Mouse (Mus musculus) heart, postnatal 4 days (tissue): ENCODE measurements around the gene Eif2d. TPM values are rescaled to one million over a fixed set of nuclear protein-coding genes. Genes with fewer than 3 reads are reported as not detected.

ENCODE experiments used
- DNase-seq: peaks from one replicate; pipeline ENCODE4 v3.0.0; 2021
- total RNA-seq, 2 experiments: library from RNA; stranded (reverse); gene quantifications; 2 replicates each; pipeline ENCODE4 v1.2.3; 2021

Eif2d gene
- total RNA-seq, 2 experiments from 2014 or later = 36.7 to 37.1 TPM

DNA sequence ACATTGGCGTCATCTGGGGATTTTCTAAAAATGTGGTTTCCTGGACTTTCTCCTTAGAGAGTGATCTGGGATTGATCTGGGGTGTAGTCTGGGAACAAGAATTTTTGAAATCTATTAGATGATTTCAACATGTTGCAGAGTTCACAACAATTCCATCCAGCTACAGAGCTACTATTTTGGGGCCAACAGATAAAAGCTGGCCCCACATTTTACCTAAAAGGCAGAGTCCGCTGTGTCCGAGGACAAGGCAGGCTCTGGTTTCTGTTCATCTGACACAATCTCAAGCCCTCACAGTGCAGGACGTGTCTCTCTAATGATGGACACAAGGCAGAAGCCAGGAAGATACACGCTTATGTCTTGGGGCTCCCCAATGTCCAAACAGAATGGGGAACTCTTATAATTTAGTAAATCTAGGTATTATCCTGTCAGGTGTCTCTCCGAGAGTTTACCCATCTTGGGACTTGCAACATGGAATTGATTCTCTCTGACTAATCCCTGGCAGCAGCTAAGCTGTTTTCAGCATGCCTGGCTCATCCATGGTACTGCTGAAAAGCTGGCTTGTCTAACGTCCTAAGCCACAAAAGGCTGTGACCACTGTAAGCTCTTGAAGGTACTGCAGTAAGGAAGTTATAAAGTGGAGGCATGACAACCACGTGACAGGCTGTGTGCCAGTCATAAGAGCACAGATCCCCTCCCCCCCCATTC lies 32.1 kb downstream of the Eif2d start:
- DNase-seq = no peak

DNA sequence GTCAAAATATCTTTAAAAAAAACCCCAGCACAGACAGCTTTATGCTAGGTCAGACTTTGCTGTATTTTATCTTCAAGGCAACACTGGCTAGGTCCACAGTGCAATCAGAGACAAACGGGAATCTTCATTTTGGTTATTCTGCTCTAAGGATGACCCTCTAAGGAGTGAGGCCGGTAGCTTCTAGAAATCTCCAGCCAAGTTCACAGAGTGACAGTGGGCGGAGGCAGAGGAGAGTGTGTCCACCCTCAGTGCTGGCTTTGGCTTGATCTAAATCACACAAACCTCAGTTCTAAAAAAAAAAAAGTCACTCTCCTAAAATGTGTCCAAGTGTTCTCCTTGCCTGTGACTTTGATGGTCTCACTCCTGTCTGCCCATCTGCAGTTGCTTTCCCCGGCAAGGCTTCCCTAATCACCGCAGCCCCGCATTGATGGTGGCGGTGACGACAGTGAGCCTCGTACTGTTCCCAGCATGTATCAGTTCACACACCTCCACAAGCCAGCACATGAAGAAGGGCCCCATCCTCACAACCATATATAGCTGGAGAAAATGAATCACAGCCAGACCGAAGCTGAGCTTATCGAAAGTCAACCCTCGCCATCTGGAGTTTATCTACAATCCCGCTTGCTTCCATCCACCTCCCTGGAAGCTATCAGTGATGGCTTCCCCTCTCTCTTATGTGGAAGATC lies 33.0 kb downstream of the Eif2d start:
- DNase-seq = no peak

DNA sequence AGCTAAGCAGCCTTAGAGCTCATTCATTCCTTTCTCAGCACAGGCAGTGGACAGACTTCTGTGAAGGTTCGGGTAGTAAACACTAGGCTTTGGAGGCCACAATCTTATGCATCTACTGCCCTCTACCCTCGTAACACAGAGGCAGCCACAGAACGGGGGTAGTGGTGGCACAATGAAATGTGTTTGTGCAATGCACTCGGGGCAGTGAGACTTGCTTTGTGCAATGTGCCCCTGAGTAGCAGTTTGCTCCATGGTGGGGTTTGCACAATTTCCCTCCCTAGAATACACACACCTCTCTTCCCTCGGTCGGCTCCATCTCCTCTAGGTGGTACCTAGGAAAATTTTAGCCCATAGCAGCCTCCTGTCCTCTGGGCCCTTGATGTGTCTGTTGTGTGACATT lies 34.0 kb downstream of the Eif2d start:
- no peak for DNase-seq

DNA sequence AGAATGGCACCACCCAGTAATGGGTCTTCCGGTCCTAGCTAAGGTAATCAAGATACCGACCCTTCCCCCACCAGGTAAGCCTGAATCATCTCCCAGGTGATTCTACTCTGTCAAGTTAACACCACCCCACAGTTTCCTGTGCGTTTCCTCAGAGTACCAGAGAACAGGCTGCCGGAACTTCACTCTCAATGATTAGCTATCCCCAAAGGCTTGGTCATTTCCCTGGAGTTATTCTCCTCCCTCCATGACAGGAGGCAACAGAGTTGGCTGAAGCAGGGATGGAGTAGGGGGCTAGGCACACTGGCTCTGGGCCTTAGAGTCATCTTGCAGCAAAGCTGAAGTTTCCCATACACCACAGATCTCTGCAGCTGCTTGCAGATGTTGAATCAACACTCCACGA lies 34.9 kb downstream of the Eif2d start:
- no peak for DNase-seq

DNA sequence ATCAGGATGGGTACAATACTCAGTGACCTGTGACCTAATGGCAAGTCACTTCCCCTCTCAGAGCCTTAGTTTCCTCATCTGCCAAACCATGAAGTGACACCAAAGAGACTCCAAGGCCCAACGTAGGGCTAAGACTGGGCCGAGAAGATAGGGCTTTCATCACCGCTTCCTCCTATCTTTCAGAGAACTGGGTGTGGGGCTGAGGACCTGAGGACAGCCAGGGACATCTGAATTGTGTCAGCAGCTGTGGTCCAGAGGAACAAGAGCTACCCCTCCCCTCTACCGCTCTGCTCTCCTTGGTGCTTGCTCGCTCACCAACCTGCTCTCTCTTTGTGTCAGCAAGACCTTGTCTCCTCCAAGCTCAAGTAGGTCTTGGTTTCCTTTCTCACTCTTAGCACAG lies 35.7 kb downstream of the Eif2d start:
- DNase-seq = no peak

DNA sequence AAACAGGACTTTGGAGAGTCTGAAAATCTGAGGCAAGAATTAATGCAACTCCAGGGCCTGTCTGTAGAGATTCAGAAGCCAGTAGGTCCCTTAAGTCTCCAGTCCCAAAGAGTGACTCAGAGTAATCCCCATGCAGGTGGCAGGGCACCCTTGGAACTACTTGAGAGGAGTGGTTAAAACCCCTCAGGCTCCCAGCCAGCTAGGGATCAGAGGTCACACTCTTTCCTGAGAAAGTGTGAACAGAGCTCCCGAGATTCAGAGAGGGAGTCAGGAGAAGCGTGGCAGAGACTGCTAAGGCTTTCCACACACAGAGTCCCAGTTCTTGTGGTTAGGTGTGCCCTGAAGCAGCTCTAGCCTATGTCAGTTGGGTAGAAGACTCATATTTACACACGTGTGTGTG lies 40.8 kb downstream of the Eif2d start:
- DNase-seq = no peak

DNA sequence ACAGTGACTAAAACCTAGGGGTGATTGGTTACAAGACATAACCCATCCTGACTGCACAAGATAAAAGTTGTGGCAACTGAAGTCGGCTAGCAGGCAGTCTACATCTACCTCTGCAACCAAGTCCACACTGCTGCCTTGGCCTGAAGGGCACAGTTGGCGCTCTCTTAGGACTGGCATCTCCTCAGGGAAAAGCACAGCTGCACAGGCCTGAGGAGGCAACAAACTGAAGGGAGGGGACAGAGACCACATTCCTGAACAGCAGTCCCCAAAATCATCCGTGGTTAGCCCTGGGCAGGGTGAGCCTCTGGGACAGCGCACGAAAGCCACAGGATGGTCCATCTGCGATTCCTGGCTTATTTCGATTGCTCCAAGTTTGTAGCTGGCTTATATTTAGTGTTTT lies 42.7 kb downstream of the Eif2d start:
- no peak for DNase-seq

DNA sequence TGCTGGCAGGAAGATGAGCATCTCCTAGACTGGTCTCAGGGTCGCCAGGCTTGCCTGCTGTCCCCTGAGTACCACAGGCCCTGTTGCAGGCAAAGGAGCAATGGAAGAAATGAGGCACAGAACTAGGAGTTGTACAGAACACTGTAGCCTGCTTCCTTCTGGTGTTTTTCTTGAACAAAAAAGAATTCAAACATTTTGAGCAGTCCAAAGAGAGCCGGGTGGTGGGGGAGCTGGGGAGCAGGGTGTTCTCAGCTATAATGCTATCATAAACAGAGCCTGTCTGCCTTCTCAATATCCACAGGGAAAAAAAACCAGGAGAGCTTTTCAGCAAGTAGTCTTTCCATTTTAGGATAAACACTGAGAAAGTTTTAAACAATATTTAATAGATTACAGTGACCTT lies 43.1 kb downstream of the Eif2d start:
- DNase-seq = no peak

DNA sequence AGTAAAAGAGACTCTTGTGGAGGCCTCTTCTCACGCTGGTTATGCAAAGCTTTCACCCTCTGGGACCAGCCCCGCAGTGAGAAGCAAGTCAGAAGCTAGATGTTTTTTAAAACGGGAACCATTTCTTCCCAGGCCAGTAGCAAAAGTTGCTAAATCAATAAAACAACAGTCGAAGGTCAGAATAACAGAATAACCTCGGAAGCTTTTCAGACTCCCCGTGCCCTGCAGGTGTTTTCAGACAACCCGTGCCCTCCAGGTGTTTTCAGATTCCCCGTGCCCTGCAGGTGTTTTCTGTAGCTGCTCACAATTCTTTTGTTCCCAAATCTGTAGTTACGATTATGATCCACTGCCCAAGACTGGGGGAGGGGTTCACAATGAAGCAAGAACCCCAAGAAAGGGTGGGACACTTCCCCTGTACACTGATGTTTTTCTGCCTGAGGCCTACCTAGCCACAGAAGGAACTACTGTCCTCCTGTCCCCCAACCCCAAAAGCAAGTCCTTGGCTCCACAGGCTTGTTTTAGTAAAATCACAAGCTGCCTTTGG lies 45.5 kb downstream of the Eif2d start:
- no peak for DNase-seq

DNA sequence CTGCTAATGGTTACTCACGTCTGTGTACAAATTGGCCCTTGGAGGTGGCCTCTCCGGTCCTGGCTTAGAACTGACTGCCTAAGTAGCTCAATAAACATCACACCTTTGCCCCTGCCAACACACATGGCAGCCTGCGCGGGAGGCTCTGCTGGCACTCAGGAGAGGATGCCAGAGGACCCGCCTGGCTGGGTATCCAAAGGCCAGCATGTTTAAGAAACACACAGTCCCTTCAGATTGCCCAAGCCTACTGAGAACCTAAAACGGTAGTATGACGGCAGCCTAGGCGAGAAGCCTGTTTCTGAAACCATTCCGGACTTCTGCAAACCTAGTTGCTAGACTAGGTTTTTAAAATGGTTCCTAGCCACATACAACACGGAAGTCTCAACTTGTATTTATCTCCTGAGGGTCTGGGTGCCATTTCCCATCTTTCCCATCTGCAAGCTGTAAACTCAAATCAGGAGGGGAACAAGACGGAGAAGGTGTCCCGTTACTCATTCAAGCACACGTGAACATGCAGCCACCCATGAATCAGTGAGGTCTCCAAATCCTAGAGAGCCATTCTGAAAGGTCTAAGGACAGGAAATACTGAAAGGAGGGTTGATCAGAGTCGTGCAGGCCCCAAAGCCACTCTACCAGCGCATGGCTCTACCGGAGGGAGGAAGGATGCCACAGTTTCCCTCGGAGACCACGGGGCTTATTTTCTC lies 46.3 kb downstream of the Eif2d start:
- no peak for DNase-seq

DNA sequence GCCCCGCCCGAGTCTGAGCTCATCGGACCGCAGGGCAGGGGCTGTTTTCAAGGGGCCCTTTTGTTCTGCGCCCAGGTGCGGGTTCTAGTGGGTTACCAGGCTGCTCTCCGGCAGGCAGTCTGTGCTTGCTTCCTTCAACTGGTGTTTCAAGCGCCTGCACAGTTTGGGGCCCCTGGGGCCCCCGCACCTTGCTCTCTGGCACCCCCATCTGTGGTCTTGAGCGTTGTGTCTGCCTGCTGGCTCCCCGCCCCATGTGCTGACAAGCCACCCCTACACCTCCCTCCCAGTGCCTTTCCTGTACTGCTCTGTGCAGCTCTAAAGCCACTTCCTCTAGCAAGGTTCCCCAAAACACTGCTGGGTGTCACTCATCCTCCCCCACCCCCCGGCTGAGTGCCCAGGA lies 47.0 kb downstream of the Eif2d start:
- peak; percentile 40 for DNase-seq

DNA sequence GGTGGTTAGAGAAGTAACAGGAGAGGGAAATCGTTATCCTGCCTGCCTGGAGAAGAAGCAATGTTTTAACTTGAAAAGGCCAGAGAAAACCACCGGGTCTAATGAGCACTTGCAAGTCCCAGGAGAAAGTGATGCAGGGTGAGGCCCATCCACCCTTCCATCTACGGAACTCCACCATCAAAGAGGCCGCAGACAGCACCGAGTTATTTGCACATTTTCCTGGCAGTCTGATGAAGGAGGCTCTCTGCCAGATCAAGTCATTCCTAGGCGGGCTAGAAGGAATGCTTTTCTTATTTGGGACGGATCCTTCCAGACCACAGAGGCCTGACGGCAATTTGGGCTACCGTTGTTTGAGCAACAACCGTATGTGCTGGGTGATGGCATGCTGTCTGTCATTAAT lies 47.6 kb downstream of the Eif2d start:
- DNase-seq = peak; percentile 29

DNA sequence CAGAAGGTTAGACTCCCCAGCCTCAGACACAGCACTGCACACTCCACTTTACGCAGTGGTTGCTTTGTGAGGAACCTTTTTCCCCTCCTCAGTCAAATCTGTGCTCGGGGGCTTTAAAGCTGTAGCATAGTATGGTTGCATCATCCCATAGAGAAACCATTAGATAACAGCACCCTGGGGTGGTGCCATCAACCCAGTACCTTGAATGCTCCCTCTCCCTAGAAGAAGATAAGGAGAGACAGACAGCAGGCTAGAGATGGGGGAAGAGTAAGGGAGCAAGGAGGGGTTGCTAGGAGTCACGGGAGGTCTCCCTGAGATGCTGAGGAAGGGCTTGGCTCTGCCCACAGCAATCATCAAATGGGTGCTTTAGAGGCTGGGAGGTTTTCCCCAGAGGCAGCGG lies 48.4 kb downstream of the Eif2d start:
- DNase-seq = no peak

DNA sequence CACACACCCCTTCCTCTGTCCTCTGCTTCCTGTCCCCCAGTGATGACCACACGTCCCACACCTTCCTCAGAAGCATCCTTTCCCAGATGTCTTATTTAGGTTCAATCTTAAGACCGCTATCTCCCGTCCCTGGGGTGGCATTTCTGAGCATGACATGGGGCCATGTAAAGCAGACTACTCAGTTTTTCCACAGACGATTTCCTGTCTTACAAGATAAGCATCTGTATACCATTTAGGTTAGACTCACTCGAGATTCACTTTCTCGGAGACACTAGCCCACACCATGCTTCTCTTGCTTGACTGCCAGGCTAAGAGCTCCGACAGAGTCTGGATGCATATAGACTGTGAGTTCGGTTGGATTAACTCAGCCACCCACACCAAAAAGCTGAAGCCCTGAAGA lies 51.5 kb downstream of the Eif2d start:
- DNase-seq = no peak

DNA sequence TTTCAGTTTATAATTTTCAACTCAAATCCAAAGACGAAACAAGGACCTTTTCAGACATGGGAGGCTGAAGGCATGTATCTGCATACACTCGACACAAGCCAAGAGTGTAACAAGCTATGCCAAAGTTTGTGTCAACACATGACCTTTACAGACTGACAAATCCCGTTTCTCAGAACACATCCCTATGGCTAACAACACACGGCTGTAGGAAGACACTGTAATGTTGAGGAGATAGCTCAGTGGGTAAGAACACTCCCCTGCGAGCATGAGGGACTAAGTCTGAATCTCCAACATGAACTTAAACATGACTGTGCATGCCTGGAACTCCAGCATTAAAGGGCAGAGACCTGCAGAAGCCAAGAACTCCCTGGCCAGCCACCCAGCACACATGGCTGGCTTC lies 53.4 kb downstream of the Eif2d start:
- no peak for DNase-seq

DNA sequence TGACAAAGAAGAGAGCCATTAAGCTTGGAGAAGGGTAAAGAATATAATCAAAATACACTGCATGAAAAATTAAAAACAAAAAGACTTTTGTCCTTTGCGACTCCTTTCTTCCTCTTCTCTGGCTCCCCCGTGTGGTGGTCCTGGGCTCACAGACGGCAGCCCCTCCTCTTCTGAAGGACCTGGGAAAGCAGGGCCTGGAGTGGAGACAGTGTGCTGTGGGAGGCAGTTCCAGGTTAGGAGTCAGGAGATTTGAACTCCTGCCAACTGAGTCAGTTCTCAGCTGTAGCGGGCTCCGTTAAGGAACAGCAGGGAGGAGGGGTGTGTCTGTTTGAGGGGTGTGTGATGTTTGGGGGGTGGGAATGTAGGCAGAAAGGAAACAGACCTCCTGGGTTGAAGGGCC lies 54.5 kb downstream of the Eif2d start:
- DNase-seq = peak; percentile 90

DNA sequence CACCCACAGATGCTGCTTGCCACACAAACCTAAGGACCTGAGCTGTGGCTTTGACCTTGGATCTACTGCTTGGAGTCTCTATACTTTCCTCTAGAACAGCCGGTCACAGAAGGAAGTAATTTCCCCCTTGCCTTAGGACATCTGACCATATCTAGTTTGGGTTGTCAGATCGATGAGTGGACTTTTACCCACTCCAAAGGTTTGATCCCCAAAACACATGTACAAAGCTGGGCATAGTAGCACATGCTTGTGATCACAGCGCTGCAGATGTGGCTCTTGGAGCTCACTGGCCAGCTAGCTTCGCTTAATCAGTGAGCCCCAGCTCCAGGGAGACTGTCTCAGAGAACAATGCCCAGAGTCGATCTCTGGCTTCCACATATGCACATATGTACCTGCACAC lies 55.1 kb downstream of the Eif2d start:
- DNase-seq = no peak

DNA sequence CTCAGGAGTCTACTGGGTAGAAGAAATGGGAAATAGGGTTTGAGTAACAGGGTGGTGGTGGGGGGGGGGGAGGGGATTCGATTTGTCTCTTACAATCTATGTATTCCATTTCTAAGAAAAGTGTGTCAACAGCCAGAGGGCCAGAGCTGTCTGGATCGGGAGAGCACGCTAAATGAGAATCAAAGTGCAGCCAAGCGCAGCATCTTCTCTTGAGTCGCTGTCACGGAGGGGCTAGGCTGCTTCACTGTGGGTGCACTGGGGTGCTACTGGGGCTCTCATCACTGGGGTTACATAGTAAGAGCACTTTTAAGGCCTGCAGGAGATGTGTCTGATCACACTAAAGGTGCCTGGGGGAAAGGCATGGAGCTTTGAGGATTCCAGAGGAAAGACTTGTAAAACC lies 55.8 kb downstream of the Eif2d start:
- no peak for DNase-seq

DNA sequence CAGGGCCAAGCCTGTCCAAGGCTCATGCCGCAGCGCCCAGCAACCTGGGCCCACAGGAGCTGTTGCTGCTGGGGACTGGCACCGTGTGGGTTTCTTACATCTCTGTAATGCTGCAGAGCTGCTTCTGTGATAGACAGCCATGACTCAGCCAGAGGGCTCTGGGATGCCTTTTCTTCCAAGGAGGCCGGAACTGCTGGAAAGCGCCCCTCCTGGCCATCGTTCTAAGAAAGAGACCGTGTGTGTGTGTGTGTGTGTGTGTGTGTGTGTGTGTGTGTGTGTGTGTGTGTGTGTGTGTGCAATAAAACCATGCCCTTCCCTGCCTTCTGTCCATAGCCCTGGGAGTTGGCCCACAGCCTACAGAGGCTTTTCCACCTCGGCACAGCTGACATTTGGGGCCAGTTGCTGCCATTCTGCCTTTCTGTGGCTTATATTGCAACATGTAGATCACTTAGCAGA lies 57.0 kb downstream of the Eif2d start:
- DNase-seq = peak; percentile 33

DNA sequence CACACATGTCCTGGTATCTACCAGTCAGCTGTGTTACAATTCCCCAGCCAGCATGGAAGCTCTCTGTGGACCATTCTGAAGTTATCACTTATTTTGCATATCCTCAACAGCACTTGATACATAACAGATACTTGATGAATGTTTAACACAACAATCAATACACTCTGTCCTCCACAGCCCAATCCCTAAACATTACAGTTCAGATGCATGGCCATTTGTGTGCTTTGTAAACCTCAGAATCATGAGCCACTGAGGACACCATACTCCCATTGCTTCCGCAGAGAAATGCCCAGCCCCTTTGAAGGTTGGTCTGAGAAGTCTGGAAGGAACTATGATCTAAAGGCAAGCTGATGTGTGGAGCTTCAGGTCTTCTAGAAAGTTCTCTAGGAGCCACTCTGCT lies 58.7 kb downstream of the Eif2d start:
- no peak for DNase-seq

DNA sequence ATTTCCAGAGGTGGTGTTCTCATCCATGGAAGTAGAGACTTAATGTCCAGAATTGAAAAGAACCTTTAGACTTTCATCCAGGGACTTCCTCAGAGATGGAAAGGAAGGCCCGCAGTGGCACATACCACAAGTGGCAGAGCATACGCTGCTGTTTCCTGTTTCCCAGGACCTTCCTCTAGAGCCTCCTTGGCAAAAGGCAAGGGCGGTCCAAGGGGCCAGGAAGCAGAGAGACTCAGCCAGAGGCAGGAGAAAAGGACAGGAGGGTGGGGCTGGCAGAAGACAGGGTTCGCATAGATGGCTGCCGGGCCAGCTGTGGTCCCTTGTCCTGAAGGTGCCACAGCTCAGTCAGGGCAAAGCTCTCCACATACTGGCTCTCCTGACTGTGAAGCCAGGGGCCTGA lies 60.0 kb downstream of the Eif2d start:
- no peak for DNase-seq

DNA sequence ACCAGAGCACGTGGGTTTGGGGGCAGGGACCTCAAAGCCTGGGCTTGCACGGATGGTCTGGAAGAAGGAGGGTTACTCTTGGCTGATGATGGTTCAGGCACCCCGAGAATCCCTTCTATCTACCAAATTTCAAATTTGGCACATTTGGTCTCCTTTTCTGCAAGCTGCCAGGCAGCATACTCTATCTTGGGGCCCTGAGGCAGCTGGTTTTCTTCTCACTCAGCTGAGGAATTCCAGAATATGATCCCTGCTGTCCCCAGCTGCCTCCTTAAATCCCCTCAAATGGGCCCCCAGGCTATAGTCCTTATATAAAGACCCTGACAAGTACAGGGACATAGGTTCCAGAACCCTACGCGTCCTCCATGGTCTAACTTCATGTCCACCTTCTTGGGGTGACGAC lies 60.4 kb downstream of the Eif2d start:
- DNase-seq = no peak

DNA sequence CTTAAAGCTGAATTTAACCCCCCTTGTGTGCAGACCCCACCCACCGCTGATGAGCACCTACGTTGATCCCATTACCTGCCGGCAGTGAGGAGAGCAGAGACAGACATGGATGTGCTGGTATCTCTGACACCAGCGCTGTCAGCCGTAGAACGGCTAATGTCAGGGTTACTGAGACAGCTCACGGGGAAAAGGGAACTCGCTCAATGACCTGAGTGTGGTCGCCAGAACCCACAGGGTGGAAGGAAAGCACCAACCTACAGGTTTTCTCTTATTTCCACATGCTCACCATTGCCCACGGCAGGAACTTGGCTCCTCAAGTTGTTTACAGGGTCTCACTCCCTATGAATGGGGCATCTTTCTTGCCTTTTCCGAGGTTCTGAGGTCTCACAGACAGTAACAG lies 66.0 kb downstream of the Eif2d start:
- DNase-seq = no peak
